Mouse (Mus musculus) olfactory bulb, adult 2 months (tissue): ENCODE data around the gene Ogfod1.

Source experiments
- CTCF ChIP-seq: fragments of 200-500 bp; IDR thresholded peaks from 2 replicates; pipeline ENCODE4 v1.5.1; 2012; ENCODE audit warnings: low read depth, mild to moderate bottlenecking, low read length, moderate library complexity; ENCODE audit not compliant: insufficient read depth
- POLR2A ChIP-seq: fragments of 200-500 bp; IDR thresholded peaks from 2 replicates; pipeline ENCODE4 v1.6.1; 2012; ENCODE audit warnings: mild to moderate bottlenecking, low read depth, low read length, moderate library complexity; ENCODE audit not compliant: insufficient read depth

DNA sequence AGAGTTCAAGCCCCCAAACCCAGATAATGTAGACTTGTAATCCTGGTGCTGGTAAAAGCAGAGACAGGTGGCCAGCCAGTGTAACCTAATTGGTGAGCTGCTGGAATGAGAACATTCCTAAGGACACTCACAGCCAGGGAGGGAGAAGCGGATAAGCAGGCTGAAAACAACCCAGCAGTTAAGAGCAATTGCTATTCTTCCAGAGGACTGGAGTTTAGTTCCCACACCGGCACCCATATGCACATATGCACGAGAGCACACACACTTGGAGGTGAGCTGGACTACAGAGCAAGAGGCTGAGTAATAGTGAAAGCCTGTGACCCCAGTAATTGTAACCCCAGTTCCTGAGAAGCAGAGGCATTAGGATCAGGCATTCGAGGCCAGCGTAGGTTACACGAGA, 13.1 kb upstream of the Ogfod1 start:
- TF ChIP-seq CTCF: no peak
- no peak for TF ChIP-seq POLR2A
